ENCODE assay signal across 8 mouse cellular contexts in genomic region chr9:108795762-108796161, GRCm38 (mm10). TPM values are rescaled to one million over a fixed set of nuclear protein-coding genes. Genes with fewer than 3 reads are reported as not detected.
DNase-seq lines count a peak whose midpoint lies in the region; ATAC-seq and TF ChIP-seq lines count a peak whose summit lies in the region.

No protein-coding gene starts in this region.

- peak; percentile 81 for TF ChIP-seq POLR2A in liver, adult 2 months (IDR thresholded peaks at IDR 0.05; ENCODE audit: extremely low read depth, insufficient read depth, low read length)

- no peak for TF ChIP-seq CTCF in G1E (IDR thresholded peaks at IDR 0.05; ENCODE audit: low read depth, low read length)
- TF ChIP-seq CTCF in liver, adult 2 months (IDR thresholded peaks at IDR 0.05; ENCODE audit: low read depth, low read length): no peak

- no peak overlapping the region for H3K4me2 ChIP-seq in neural tube, embryonic 11.5 days (ENCODE audit: low read depth)

- peak overlapping the region; percentile 92 for H3K9ac ChIP-seq in liver, adult 2 months (ENCODE audit: low read depth, low read length)
- no peak overlapping the region for H3K9ac ChIP-seq in neural tube, embryonic 11.5 days (ENCODE audit: low read length)

- H3K27me3 ChIP-seq in G1E (ENCODE audit: insufficient read depth, low read length): no peaks in the 10 kb centered on the region
- H3K27me3 ChIP-seq in hindbrain, embryonic 10.5 days (ENCODE audit: insufficient read depth, poor library complexity, severe bottlenecking): no peaks in the 10 kb centered on the region
- H3K27me3 ChIP-seq in liver, adult 2 months (ENCODE audit: control insufficient read depth, insufficient read depth, low read length): no peaks in the 10 kb centered on the region
- H3K27me3 ChIP-seq in neural tube, embryonic 11.5 days (ENCODE audit: control insufficient read depth, insufficient read depth, low read length): no peaks in the 10 kb centered on the region

- peaks cover 69% of the 10 kb centered on the region for H3K4me1 ChIP-seq in G1E (ENCODE audit: insufficient read depth, low read depth, low read length)
- H3K4me1 ChIP-seq in hindbrain, embryonic 10.5 days (replicated peaks): peaks cover 48% of the 10 kb centered on the region
- H3K4me1 ChIP-seq in liver, adult 2 months (ENCODE audit: control insufficient read depth, insufficient read depth, low read length): peaks cover 30% of the 10 kb centered on the region
- H3K4me1 ChIP-seq in neural tube, embryonic 11.5 days (ENCODE audit: control insufficient read depth, insufficient read depth, low read length): peaks cover 9% of the 10 kb centered on the region; the same call in 1 of the 2 replicates

- peak; percentile 73 for ATAC-seq in G1E (ENCODE audit: extremely low read depth, insufficient number of reproducible peaks, low FRiP score, poor library complexity, severe bottlenecking)
- ATAC-seq in erythroblast, adult 5-6 weeks (replicated peaks; ENCODE audit: low FRiP score, poor library complexity, severe bottlenecking): peak; percentile 95
- no peak; the same call in 1 of the 2 replicates for ATAC-seq in neural tube, embryonic 11.5 days (ENCODE audit: insufficient read depth, low FRiP score, low TSS enrichment)

- 40% methylated on average over 11 of the region's 11 CpGs for WGBS in hindbrain, embryonic 10.5 days
- WGBS in liver, adult 2 months: 15% methylated on average over 11 of the region's 11 CpGs
- WGBS in neural tube, embryonic 11.5 days: 34% methylated on average over 11 of the region's 11 CpGs

- H3K9me3 ChIP-seq in G1E (replicated peaks): no peaks in the 10 kb centered on the region
- no peaks in the 10 kb centered on the region for H3K9me3 ChIP-seq in hindbrain, embryonic 10.5 days
- no peaks in the 10 kb centered on the region for H3K9me3 ChIP-seq in neural tube, embryonic 11.5 days (ENCODE audit: control insufficient read depth, low read length)

- H3K27ac ChIP-seq in hindbrain, embryonic 10.5 days: 0 out of 2 replicates have a peak overlapping the region, but pooled peaks have one; percentile 12
- peak overlapping the region; percentile 90 for H3K27ac ChIP-seq in liver, adult 2 months (replicated peaks; ENCODE audit: insufficient read depth, low read depth, low read length)
- no peak overlapping the region for H3K27ac ChIP-seq in neural tube, embryonic 11.5 days (ENCODE audit: low read depth, low read length)

- DNase-seq in embryo, embryonic 10 days (ENCODE audit: low spot score): peak; percentile 47
- no peak for DNase-seq in embryo, embryonic 9.5 days (ENCODE audit: extremely low spot score)
- peak; percentile 77 for DNase-seq in G1E (ENCODE audit: low spot score)
- no peak for DNase-seq in hindbrain, embryonic 10.5 days (ENCODE audit: low spot score)
- peak; percentile 94 for DNase-seq in liver, adult 2 months (ENCODE audit: extremely low read depth, low read depth, low spot score)
- peak; percentile 21 for DNase-seq in neural tube, embryonic 11.5 days (ENCODE audit: low spot score)
- DNase-seq in right cerebral cortex, adult 2 months (ENCODE audit: low spot score in 2 of 2): no peak

- peak overlapping the region; percentile 67; the same call in 1 of the 2 replicates for H3K4me3 ChIP-seq in G1E (ENCODE audit: low read depth, low read length)
- peak overlapping the region; percentile 23; the same call in 1 of the 2 replicates for H3K4me3 ChIP-seq in hindbrain, embryonic 10.5 days
- H3K4me3 ChIP-seq in liver, adult 2 months (ENCODE audit: insufficient read depth, low read depth, low read length): peak overlapping the region; percentile 88
- no peak overlapping the region for H3K4me3 ChIP-seq in neural tube, embryonic 11.5 days (ENCODE audit: low read depth, low read length)

- peaks cover 34% of the 10 kb centered on the region for H3K79me2 ChIP-seq in liver, adult 2 months (ENCODE audit: control insufficient read depth, insufficient read depth, low read length)

- H3K36me3 ChIP-seq in G1E (replicated peaks): peaks cover 67% of the 10 kb centered on the region
- peaks cover 59% of the 10 kb centered on the region for H3K36me3 ChIP-seq in hindbrain, embryonic 10.5 days
- peaks cover 26% of the 10 kb centered on the region for H3K36me3 ChIP-seq in liver, adult 2 months (ENCODE audit: control insufficient read depth, insufficient read depth, low read length)
- H3K36me3 ChIP-seq in neural tube, embryonic 11.5 days (ENCODE audit: control insufficient read depth, insufficient read depth, low read length): peaks cover 8% of the 10 kb centered on the region

RNA-seq across cellular contexts. Expression of gene Ip6k2, which starts 12.2 kb away (rescaled TPM):
- 39.0 and 43.0 TPM in 2 replicates for total RNA-seq in G1E (2014; fragmentation: Nextera tagmentation)
- total RNA-seq in G1E (2017): 35.7 and 43.8 TPM in 2 replicates
- polyA plus RNA-seq in G1E (2012): 29.4 and 33.6 TPM in 2 replicates
- 4.2 and 20.9 TPM in 2 replicates for total RNA-seq in erythroblast, adult 5-6 weeks (2015; ENCODE audit: low replicate concordance)
- 47.5 and 61.2 TPM in 2 replicates for total RNA-seq in erythroblast, adult 5-6 weeks (2017; ENCODE audit: low replicate concordance)
- 87.2 and 117 TPM in 2 replicates for polyA plus RNA-seq in hindbrain, embryonic 10.5 days (2016; fragmentation: Nextera tagmentation; extraction: Ambion mirVana)
- total RNA-seq in liver, adult 2 months (2014; rRNA removed): 78.6 and 87.2 TPM in 2 replicates
- polyA plus RNA-seq in liver, adult 2 months (2012; rRNA removed): 47.1 and 52.8 TPM in 2 replicates
- polyA plus RNA-seq in neural tube, embryonic 11.5 days (2014; fragmentation: Nextera tagmentation; extraction: Ambion mirVana): 121 and 129 TPM in 2 replicates

RNA-seq across cellular contexts. Expression of gene Nckipsd, which starts 12.4 kb away (rescaled TPM):
- 4.7 and 6.3 TPM in 2 replicates for total RNA-seq in G1E (2014; fragmentation: Nextera tagmentation)
- total RNA-seq in G1E (2017): 4.1 and 5.2 TPM in 2 replicates
- polyA plus RNA-seq in G1E (2012): 5.6 and 8.3 TPM in 2 replicates
- total RNA-seq in erythroblast, adult 5-6 weeks (2015; ENCODE audit: low replicate concordance): 2.7 and 4.2 TPM in 2 replicates
- total RNA-seq in erythroblast, adult 5-6 weeks (2017; ENCODE audit: low replicate concordance): 1.8 and 3.7 TPM in 2 replicates
- 14.9 and 16.2 TPM in 2 replicates for polyA plus RNA-seq in hindbrain, embryonic 10.5 days (2016; fragmentation: Nextera tagmentation; extraction: Ambion mirVana)
- total RNA-seq in liver, adult 2 months (2014; rRNA removed): 2.2 and 2.8 TPM in 2 replicates
- polyA plus RNA-seq in liver, adult 2 months (2012; rRNA removed): 5.8 and 7.7 TPM in 2 replicates
- polyA plus RNA-seq in neural tube, embryonic 11.5 days (2014; fragmentation: Nextera tagmentation; extraction: Ambion mirVana): 14.5 and 15.5 TPM in 2 replicates

RNA-seq across cellular contexts. Expression of gene Celsr3, which starts 30.4 kb away (rescaled TPM):
- total RNA-seq in G1E (2014; fragmentation: Nextera tagmentation) (not detected in 2 replicates), G1E (2017) (0.11 and 0.12 TPM in 2 replicates)
- 0.01 TPM in 1 of 2 replicates, not detected in the other for polyA plus RNA-seq in G1E (2012)
- 1.9 and 5.0 TPM in 2 replicates for total RNA-seq in erythroblast, adult 5-6 weeks (2015; ENCODE audit: low replicate concordance)
- total RNA-seq in erythroblast, adult 5-6 weeks (2017; ENCODE audit: low replicate concordance): 0.09 and 1.8 TPM in 2 replicates
- 4.5 and 7.2 TPM in 2 replicates for polyA plus RNA-seq in hindbrain, embryonic 10.5 days (2016; fragmentation: Nextera tagmentation; extraction: Ambion mirVana)
- under 0.01 TPM in 1 of 2 replicates, not detected in the other for total RNA-seq in liver, adult 2 months (2014; rRNA removed)
- polyA plus RNA-seq in liver, adult 2 months (2012; rRNA removed): not detected in 2 replicates
- polyA plus RNA-seq in neural tube, embryonic 11.5 days (2014; fragmentation: Nextera tagmentation; extraction: Ambion mirVana): 6.7 and 8.9 TPM in 2 replicates

RNA-seq across cellular contexts. Expression of gene Slc26a6, which starts 57.3 kb away (rescaled TPM):
- total RNA-seq in G1E (2014; fragmentation: Nextera tagmentation) (1.0 and 3.6 TPM in 2 replicates), G1E (2017) (2.3 and 3.1 TPM in 2 replicates)
- 2.4 and 3.5 TPM in 2 replicates for polyA plus RNA-seq in G1E (2012)
- total RNA-seq in erythroblast, adult 5-6 weeks (2015; ENCODE audit: low replicate concordance): 0.63 and 23.8 TPM in 2 replicates
- not detected in 2 replicates for total RNA-seq in erythroblast, adult 5-6 weeks (2017; ENCODE audit: low replicate concordance)
- polyA plus RNA-seq in hindbrain, embryonic 10.5 days (2016; fragmentation: Nextera tagmentation; extraction: Ambion mirVana): 11.2 and 12.6 TPM in 2 replicates
- 5.5 and 5.6 TPM in 2 replicates for total RNA-seq in liver, adult 2 months (2014; rRNA removed)
- polyA plus RNA-seq in liver, adult 2 months (2012; rRNA removed): 5.4 and 6.7 TPM in 2 replicates
- polyA plus RNA-seq in neural tube, embryonic 11.5 days (2014; fragmentation: Nextera tagmentation; extraction: Ambion mirVana): 8.8 and 13.2 TPM in 2 replicates

Comparison
In these comparisons a context has a peak if more than half of its experiments do, and no peak if none do; other contexts are left out.
1. DNase-seq: peak in embryo, embryonic 10 days (single experiment), G1E (single experiment), liver, adult 2 months (single experiment) and neural tube, embryonic 11.5 days (single experiment); none in embryo, embryonic 9.5 days (single experiment), hindbrain, embryonic 10.5 days (single experiment) and right cerebral cortex, adult 2 months (0 of 2).